13 mouse cellular contexts compared by ENCODE assay signal in the genomic region with DNA sequence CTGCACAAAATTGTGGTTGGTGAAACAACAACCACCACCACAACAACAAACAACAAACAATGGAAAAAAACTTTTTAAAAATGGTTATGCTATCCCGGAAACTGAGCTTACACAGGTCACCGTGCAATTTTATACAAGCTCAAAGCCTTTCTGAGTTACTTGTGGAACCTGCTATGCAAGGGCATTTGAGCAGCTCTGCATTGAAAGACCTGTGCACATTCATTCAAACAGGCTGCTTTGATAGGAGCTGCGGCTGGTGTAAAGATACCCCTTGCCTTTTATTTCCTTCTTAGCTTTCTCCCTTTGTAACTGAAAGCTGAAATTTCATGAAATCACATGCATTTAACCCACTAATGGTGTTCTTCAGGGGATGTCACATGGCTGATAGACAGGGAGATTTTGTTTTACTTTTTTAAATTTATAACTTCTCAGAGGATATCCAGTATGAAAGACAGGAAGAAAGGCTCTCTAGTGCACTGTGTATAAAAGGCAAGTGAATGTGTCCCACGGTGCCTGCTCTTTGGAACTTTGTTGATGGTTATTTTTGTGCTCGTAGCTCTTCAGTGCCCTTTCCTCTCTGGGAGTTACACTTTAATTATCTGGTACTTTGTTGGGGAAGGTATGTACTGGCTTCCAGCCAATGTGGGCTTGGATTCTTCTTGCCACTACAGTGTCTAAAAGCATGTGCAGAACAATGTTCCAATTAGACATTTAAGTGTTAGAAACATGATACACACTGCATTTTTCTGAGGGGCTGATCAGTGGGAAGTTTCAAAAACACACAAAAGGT.
DNase-seq lines count a peak whose midpoint lies in the region; ATAC-seq and TF ChIP-seq lines count a peak whose summit lies in the region.
"Had no signal": no experiment of that assay in that cellular context is flagged by ENCODE, and none has a peak within 500 bp of the region (broad histone marks: within the 10 kb centered on the region; RNA-seq: fewer than 3 reads in every experiment).

No protein-coding gene starts in this region.

- DNase-seq in embryonic facial prominence, embryonic 11.5 days (ENCODE audit: low spot score) = peak; percentile 34
- no peak for DNase-seq in embryonic facial prominence, embryonic 10.5 days (ENCODE audit: low spot score)
- peak; percentile 36 for DNase-seq in Muller cell, postnatal 12 days (ENCODE audit: inconsistent ontology term)
- peak; percentile 67 for DNase-seq in kidney, adult 9 months
- no peak for DNase-seq in layer of hippocampus, adult 2 months (ENCODE audit: low spot score in 2 of 2)
- DNase-seq in layer of hippocampus, adult 9-10 months (ENCODE audit: low spot score) = no peak
- DNase-seq: gastrocnemius, postnatal 36 days; lung, adult 2 months; midbrain, embryonic 14.5 days; thymus, adult 2 months had no signal

- no peak overlapping the region for H3K4me2 ChIP-seq in embryonic facial prominence, embryonic 11.5 days (ENCODE audit: low read depth, low read length)
- peak overlapping the region; percentile 27 for H3K4me2 ChIP-seq in heart, embryonic 12.5 days
- H3K4me2 ChIP-seq: embryonic facial prominence, embryonic 12.5 days had no signal

- TF ChIP-seq CTCF in layer of hippocampus, adult 2 months (conservative IDR thresholded peaks at IDR 0.05) = no peak

- no peaks in the 10 kb centered on the region for H3K4me1 ChIP-seq in embryonic facial prominence, embryonic 11.5 days (ENCODE audit: control insufficient read depth, insufficient read depth, low read length)
- peaks cover 10% of the 10 kb centered on the region for H3K4me1 ChIP-seq in embryonic facial prominence, embryonic 10.5 days
- H3K4me1 ChIP-seq in heart, embryonic 12.5 days (replicated peaks) = peaks cover 8% of the 10 kb centered on the region

- no peak overlapping the region for H3K9ac ChIP-seq in embryonic facial prominence, embryonic 11.5 days (replicated peaks; ENCODE audit: low read length)
- H3K9ac ChIP-seq in heart, embryonic 12.5 days = no peak overlapping the region
- H3K9ac ChIP-seq: embryonic facial prominence, embryonic 12.5 days had no signal

- H3K9me3 ChIP-seq in embryonic facial prominence, embryonic 11.5 days (replicated peaks; ENCODE audit: control insufficient read depth, low read length) = no peaks in the 10 kb centered on the region
- H3K9me3 ChIP-seq in embryonic facial prominence, embryonic 10.5 days = no peaks in the 10 kb centered on the region
- H3K9me3 ChIP-seq in heart, embryonic 12.5 days (replicated peaks) = no peaks in the 10 kb centered on the region
- H3K9me3 ChIP-seq: embryonic facial prominence, embryonic 12.5 days had no signal

- H3K4me3 ChIP-seq in embryonic facial prominence, embryonic 11.5 days (ENCODE audit: low read depth, low read length) = no peak overlapping the region
- no peak overlapping the region for H3K4me3 ChIP-seq in embryonic facial prominence, embryonic 10.5 days
- no peak overlapping the region for H3K4me3 ChIP-seq in heart, embryonic 12.5 days
- H3K4me3 ChIP-seq in layer of hippocampus, adult 2 months = no peak overlapping the region
- H3K4me3 ChIP-seq: embryonic facial prominence, embryonic 12.5 days had no signal

- no peak overlapping the region for H3K27ac ChIP-seq in embryonic facial prominence, embryonic 11.5 days (replicated peaks; ENCODE audit: low read depth, low read length)
- no peak overlapping the region for H3K27ac ChIP-seq in embryonic facial prominence, embryonic 10.5 days (replicated peaks)
- H3K27ac ChIP-seq in heart, embryonic 12.5 days (ENCODE audit: poor library complexity, severe bottlenecking) = peak overlapping the region; percentile 75
- no peak overlapping the region for H3K27ac ChIP-seq in layer of hippocampus, adult 2 months
- H3K27ac ChIP-seq: embryonic facial prominence, embryonic 12.5 days had no signal

- H3K27me3 ChIP-seq in embryonic facial prominence, embryonic 11.5 days (ENCODE audit: control insufficient read depth, insufficient read depth, low read length) = no peaks in the 10 kb centered on the region
- H3K27me3 ChIP-seq in embryonic facial prominence, embryonic 10.5 days (replicated peaks; ENCODE audit: low read depth, poor library complexity, severe bottlenecking) = no peaks in the 10 kb centered on the region; the same call in 1 of the 2 replicates
- H3K27me3 ChIP-seq in heart, embryonic 12.5 days (replicated peaks) = no peaks in the 10 kb centered on the region
- H3K27me3 ChIP-seq: embryonic facial prominence, embryonic 12.5 days had no signal

- 45% methylated on average over 5 of the region's 5 CpGs for WGBS in embryonic facial prominence, embryonic 11.5 days
- 41% methylated on average over 5 of the region's 5 CpGs for WGBS in embryonic facial prominence, embryonic 10.5 days
- WGBS in heart, embryonic 12.5 days = 38% methylated on average over 5 of the region's 5 CpGs

- H3K36me3 ChIP-seq in embryonic facial prominence, embryonic 11.5 days (replicated peaks; ENCODE audit: control insufficient read depth, insufficient read depth, low read depth, low read length) = no peaks in the 10 kb centered on the region
- H3K36me3 ChIP-seq in embryonic facial prominence, embryonic 10.5 days (replicated peaks) = no peaks in the 10 kb centered on the region
- H3K36me3 ChIP-seq in heart, embryonic 12.5 days = no peaks in the 10 kb centered on the region
- H3K36me3 ChIP-seq: embryonic facial prominence, embryonic 12.5 days had no signal

- peak; percentile 70; the same call in 1 of the 2 replicates for ATAC-seq in embryonic facial prominence, embryonic 11.5 days (replicated peaks; ENCODE audit: insufficient number of reproducible peaks, low FRiP score, low TSS enrichment, low read depth)
- ATAC-seq in heart, embryonic 12.5 days (ENCODE audit: insufficient number of reproducible peaks, low FRiP score) = peak; percentile 48; the same call in 1 of the 2 replicates
- ATAC-seq in erythroblast, adult 5-6 weeks (replicated peaks; ENCODE audit: low FRiP score, poor library complexity, severe bottlenecking) = no peak

Comparison
In these comparisons a context has a peak if more than half of its experiments do, and no peak if none do; other contexts are left out.
1. DNase-seq: peak in embryonic facial prominence, embryonic 11.5 days (single experiment), Muller cell, postnatal 12 days (single experiment) and kidney, adult 9 months (single experiment); none in embryonic facial prominence, embryonic 10.5 days (single experiment), layer of hippocampus, adult 2 months (0 of 2) and layer of hippocampus, adult 9-10 months (single experiment).